Mouse (Mus musculus) MEL (cell line): Measurements from ENCODE around the gene Mybpc2. TPM values are rescaled to one million over a fixed set of nuclear protein-coding genes. Genes with fewer than 3 reads are reported as not detected.

ENCODE experiments used
- DNase-seq: peaks from one replicate; pipeline ENCODE4 v3.0.0; 2011; ENCODE audit warnings: low read depth, low spot score
- H3K27ac ChIP-seq: 2 replicates; pipeline ENCODE4 v1.5.1; 2012; ENCODE audit warnings: low read depth, mild to moderate bottlenecking, control low read depth, low read length, moderate library complexity; ENCODE audit not compliant: control insufficient read depth
- H3K27me3 ChIP-seq, 2 experiments: fragments of 150-350 bp in 1 of 2; sonication (generic) in 1 of 2; 2 replicates each; pipeline ENCODE4 v1.6.1; 2012; ENCODE audit warnings: low read length in 2 of 2, mild to moderate bottlenecking in 2 of 2, improper control_type of control experiment in 1 of 2, moderate library complexity in 1 of 2; ENCODE audit not compliant: insufficient read depth in 2 of 2, control insufficient read depth in 1 of 2
- H3K36me3 ChIP-seq, 2 experiments: 2 replicates each; pipeline ENCODE4 v1.6.1; 2012 to 2014; ENCODE audit warnings: low read length in 2 of 2, improper control_type of control experiment in 1 of 2, inconsistent platforms in 1 of 2, mild to moderate bottlenecking in 1 of 2; ENCODE audit not compliant: insufficient read depth in 2 of 2, control insufficient read depth in 1 of 2
- H3K4me1 ChIP-seq, 2 experiments: fragments of 150-350 bp in 1 of 2; sonication (generic) in 1 of 2; 2 replicates each; pipeline ENCODE4 v1.6.1; 2012; ENCODE audit warnings: low read length in 2 of 2, improper control_type of control experiment in 1 of 2, mild to moderate bottlenecking in 1 of 2; ENCODE audit not compliant: insufficient read depth in 2 of 2, control insufficient read depth in 1 of 2
- H3K4me3 ChIP-seq, 2 experiments: fragments of 150-350 bp in 1 of 2; sonication (generic) in 1 of 2; 2 replicates each; pipeline ENCODE4 v1.5.1; 2012; ENCODE audit warnings: low read depth in 2 of 2, low read length in 2 of 2, mild to moderate bottlenecking in 2 of 2, moderate library complexity in 2 of 2, control low read depth in 1 of 2, improper control_type of control experiment in 1 of 2; ENCODE audit not compliant: control insufficient read depth in 1 of 2, insufficient read depth in 1 of 2
- H3K79me2 ChIP-seq: 2 replicates; pipeline ENCODE4 v1.6.1; 2012; ENCODE audit warnings: mild to moderate bottlenecking, low read length, moderate library complexity; ENCODE audit not compliant: control insufficient read depth, poor library complexity, insufficient read depth
- H3K9ac ChIP-seq: 2 replicates; pipeline ENCODE4 v1.6.1; 2012; ENCODE audit warnings: low read depth, mild to moderate bottlenecking, control low read depth, low read length, moderate library complexity; ENCODE audit not compliant: control insufficient read depth, poor library complexity, severe bottlenecking
- H3K9me3 ChIP-seq: fragments of 150-350 bp; sonication (generic); replicated peaks from 2 replicates; pipeline ENCODE4 v1.6.1; 2012; ENCODE audit warnings: mild to moderate bottlenecking, low read length, improper control_type of control experiment, moderate library complexity; ENCODE audit not compliant: insufficient read depth
- BHLHE40 ChIP-seq: IDR thresholded peaks from 2 replicates; pipeline ENCODE4 v1.6.1; 2012; ENCODE audit warnings: low read depth, mild to moderate bottlenecking, inconsistent platforms, low read length, improper control_type of control experiment, borderline replicate concordance
- CHD1 ChIP-seq: IDR thresholded peaks from 2 replicates; pipeline ENCODE4 v1.6.1; 2012; ENCODE audit warnings: low read depth, mild to moderate bottlenecking, inconsistent platforms, low read length, improper control_type of control experiment
- E2F4 ChIP-seq: IDR thresholded peaks from 2 replicates; pipeline ENCODE4 v1.6.1; 2011; ENCODE audit warnings: low read depth, low read length, improper control_type of control experiment, borderline replicate concordance
- ETS1 ChIP-seq: IDR thresholded peaks from 2 replicates; pipeline ENCODE4 v1.6.1; 2012; ENCODE audit warnings: low read depth, mild to moderate bottlenecking, inconsistent platforms, low read length, improper control_type of control experiment, moderate library complexity
- GABPA ChIP-seq: IDR thresholded peaks from 2 replicates; pipeline ENCODE4 v1.6.1; 2012; ENCODE audit warnings: low read depth, mild to moderate bottlenecking, inconsistent platforms, low read length, improper control_type of control experiment, moderate library complexity
- HCFC1 ChIP-seq: IDR thresholded peaks from 2 replicates; pipeline ENCODE4 v1.6.1; 2012; ENCODE audit warnings: low read depth, mild to moderate bottlenecking, inconsistent platforms, low read length, improper control_type of control experiment, moderate library complexity
- MYC ChIP-seq: IDR thresholded peaks from 2 replicates; pipeline ENCODE4 v1.6.1; 2011; ENCODE audit warnings: low read depth, mild to moderate bottlenecking, low read length, improper control_type of control experiment, moderate library complexity
- SIN3A ChIP-seq: IDR thresholded peaks from 2 replicates; pipeline ENCODE4 v1.6.1; 2012; ENCODE audit warnings: low read length, improper control_type of control experiment, inconsistent platforms
- SMC3 ChIP-seq: IDR thresholded peaks from 2 replicates; pipeline ENCODE4 v1.6.1; 2011; ENCODE audit warnings: low read depth, low read length, improper control_type of control experiment
- TAL1 ChIP-seq: IDR thresholded peaks from 2 replicates; pipeline ENCODE4 v1.6.1; 2012; ENCODE audit warnings: mild to moderate bottlenecking, inconsistent platforms, low read length, moderate library complexity, mixed read lengths
- TBP ChIP-seq: IDR thresholded peaks from 2 replicates; pipeline ENCODE4 v1.8.0; 2011; ENCODE audit warnings: low read depth, low read length, improper control_type of control experiment
- TCF12 ChIP-seq: IDR thresholded peaks from 2 replicates; pipeline ENCODE4 v1.6.1; 2014; ENCODE audit warnings: low read depth, mild to moderate bottlenecking, inconsistent platforms, low read length, improper control_type of control experiment, moderate library complexity
- USF2 ChIP-seq, 2 experiments: IDR thresholded peaks; 2 replicates each; pipeline ENCODE4 v1.6.1; 2011 to 2012; ENCODE audit warnings: improper control_type of control experiment in 2 of 2, low read length in 2 of 2, borderline replicate concordance in 1 of 2, inconsistent platforms in 1 of 2, low read depth in 1 of 2, mild to moderate bottlenecking in 1 of 2; ENCODE audit not compliant: insufficient read depth in 1 of 2
- ZMIZ1 ChIP-seq: IDR thresholded peaks from 2 replicates; pipeline ENCODE4 v1.6.1; 2012; ENCODE audit warnings: low read depth, mild to moderate bottlenecking, inconsistent platforms, low read length, improper control_type of control experiment, moderate library complexity
- polyA plus RNA-seq, 2 experiments: library from polyadenylated mRNA; stranded (reverse) in 1 of 2; unstranded in 1 of 2; fragments of >175 nt in 1 of 2; fragments of >200 nt in 1 of 2; gene quantifications; 2 replicates each; pipeline versions ENCODE4 v1.2.1 to v1.2.4; 2012; ENCODE audit warnings: low replicate concordance in 2 of 2, low read depth in 1 of 2; ENCODE audit not compliant: insufficient read length in 2 of 2, insufficient read depth in 1 of 2, missing spikeins in 1 of 2
- total RNA-seq: library from RNA; depleted of rRNA; stranded (reverse); fragments of 300-350 nt; gene quantifications from 2 replicates; pipeline ENCODE4 v1.2.3, GENCODE M21; 2012

Mybpc2 gene
- total and polyA plus RNA-seq, 3 experiments: not detected

DNA sequence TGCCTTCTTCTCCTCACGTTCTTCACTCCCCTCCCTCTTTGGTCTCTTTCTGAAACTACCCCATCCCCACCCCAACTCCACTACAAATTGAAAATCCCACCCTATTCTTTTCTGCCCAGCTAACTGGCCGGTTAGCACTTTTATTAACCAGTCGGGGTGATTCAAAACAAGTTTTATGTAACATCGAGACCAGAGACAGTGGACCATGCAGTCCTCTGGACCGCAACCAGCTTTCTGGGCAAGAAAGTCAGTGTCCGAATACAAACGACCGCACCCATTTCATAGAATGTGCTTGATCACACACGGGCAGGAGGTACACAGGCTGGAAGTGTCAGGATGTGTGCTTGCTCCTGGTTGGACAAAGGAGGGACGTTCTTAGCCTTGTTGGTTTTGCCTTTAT is 40.0 kb upstream of the Mybpc2 start:
- no peak overlapping the region for H3K4me3 ChIP-seq
- H3K79me2 ChIP-seq: no peaks in the 10 kb centered on the region
- no peaks in the 10 kb centered on the region for H3K36me3 ChIP-seq
- H3K27me3 ChIP-seq: no peaks in the 10 kb centered on the region
- no peaks in the 10 kb centered on the region for H3K9me3 ChIP-seq
- TF ChIP-seq USF2 (IDR thresholded peaks at IDR 0.05; ENCODE audit: borderline replicate concordance in 1 of 2, insufficient read depth in 1 of 2, low read depth in 1 of 2, low read length in 2 of 2): no peak
- TF ChIP-seq BHLHE40: no peak
- no peak for TF ChIP-seq CHD1
- no peak for TF ChIP-seq TCF12
- TF ChIP-seq HCFC1: no peak
- no peak for TF ChIP-seq TBP
- no peak for TF ChIP-seq TAL1
- TF ChIP-seq SIN3A: no peak
- no peaks in the 10 kb centered on the region for H3K4me1 ChIP-seq
- no peak overlapping the region for H3K27ac ChIP-seq
- H3K9ac ChIP-seq: no peak overlapping the region
- DNase-seq: no peak

GRCm38 (mm10) chr7:44563284-44563683 is 38.8 kb upstream of the Mybpc2 start:
- no peaks in the 10 kb centered on the region for H3K4me1 ChIP-seq
- H3K9me3 ChIP-seq: no peaks in the 10 kb centered on the region
- TF ChIP-seq E2F4: no peak
- no peak for TF ChIP-seq SMC3
- no peak for TF ChIP-seq ZMIZ1
- TF ChIP-seq MYC: no peak
- no peak for TF ChIP-seq GABPA
- TF ChIP-seq ETS1: no peak
- no peak for TF ChIP-seq USF2 (IDR thresholded peaks at IDR 0.05; ENCODE audit: borderline replicate concordance in 1 of 2, insufficient read depth in 1 of 2, low read depth in 1 of 2, low read length in 2 of 2)
- no peak for DNase-seq
- no peaks in the 10 kb centered on the region for H3K36me3 ChIP-seq
- H3K9ac ChIP-seq: no peak overlapping the region
- H3K79me2 ChIP-seq: no peaks in the 10 kb centered on the region
- no peaks in the 10 kb centered on the region for H3K27me3 ChIP-seq
- no peak overlapping the region for H3K27ac ChIP-seq
- H3K4me3 ChIP-seq: no peak overlapping the region
